Mouse (Mus musculus) CD4-positive, CD25-positive, alpha-beta regulatory T cell, adult 2 months (primary cell): Measurements from ENCODE around the gene Ap1g2.

Experiments used
- DNase-seq: peaks from one replicate; pipeline ENCODE4 v3.0.0-alpha.2; 2012; ENCODE audit warnings: low read depth, low spot score

Gene Ap1g2

DNA sequence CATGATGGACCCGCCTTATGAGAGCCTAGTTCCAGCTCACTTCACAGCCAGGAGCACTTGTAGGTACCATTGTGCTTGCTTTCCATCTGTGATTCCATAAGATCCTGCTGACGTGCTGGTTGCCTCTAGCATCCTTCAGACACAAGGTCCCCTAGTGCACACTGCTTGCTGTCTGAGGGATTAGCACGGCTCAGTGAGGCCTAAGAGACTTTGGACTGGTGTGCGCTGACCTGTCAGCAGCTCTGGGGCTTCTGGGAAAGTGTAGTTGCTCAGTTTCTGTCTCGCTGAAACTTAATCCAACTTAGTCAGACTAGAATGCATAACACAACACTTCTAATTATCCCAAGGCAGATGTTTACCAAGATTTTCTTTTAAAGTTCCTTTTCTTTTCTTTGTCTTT is 46.5 kb downstream of the Ap1g2 start:
- DNase-seq = no peak

DNA sequence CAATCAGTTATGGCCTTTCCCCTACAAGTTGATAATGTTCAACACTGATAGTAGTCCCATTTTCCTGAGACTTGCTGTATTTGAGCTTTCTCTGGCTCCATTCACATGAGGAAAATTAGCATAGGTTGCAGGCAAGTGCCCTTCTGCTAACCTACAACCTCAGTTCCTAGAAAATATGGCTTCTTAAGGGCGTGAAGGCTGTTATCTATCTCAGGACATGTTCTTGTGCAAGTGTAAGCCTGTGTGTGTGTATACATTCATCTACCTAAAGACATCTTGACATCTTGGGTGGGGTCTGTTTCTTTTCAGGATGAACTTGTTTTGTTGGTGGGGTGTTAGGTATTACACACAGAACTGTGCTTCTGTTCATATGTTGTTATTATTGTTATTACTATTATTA is 47.4 kb downstream of the Ap1g2 start:
- no peak for DNase-seq

DNA sequence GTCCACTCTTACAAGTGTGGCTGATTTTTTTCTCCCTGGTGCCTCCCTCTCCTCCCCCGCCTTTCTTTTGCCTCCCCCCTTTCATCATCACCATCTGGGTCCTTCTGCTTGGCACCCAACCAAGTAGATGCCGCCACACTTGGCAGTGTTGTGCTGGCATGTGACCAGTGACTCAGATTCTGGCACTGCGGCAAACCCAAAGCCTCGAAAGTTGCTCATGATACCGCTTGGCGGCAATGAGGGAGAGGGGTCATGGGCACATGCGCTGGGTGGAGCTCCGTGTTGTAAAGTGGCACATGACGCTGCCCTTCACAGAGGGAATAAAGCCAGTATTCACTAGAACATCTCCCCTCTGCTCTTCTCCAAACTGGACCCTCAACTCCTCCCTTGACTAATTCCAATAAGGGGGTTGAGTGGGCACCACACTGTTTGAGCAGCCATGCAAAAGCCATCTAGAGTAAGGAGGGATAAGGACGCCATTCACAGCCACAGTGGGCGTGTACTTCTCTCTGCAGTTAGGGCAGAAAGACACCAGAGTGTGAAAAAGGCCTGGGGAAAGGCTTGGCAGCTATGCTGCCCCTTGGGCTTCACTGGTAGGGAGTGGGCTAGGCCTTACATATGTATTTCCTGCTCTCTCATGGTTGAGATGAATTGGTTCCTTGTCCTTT is 51.1 kb downstream of the Ap1g2 start:
- no peak for DNase-seq

DNA sequence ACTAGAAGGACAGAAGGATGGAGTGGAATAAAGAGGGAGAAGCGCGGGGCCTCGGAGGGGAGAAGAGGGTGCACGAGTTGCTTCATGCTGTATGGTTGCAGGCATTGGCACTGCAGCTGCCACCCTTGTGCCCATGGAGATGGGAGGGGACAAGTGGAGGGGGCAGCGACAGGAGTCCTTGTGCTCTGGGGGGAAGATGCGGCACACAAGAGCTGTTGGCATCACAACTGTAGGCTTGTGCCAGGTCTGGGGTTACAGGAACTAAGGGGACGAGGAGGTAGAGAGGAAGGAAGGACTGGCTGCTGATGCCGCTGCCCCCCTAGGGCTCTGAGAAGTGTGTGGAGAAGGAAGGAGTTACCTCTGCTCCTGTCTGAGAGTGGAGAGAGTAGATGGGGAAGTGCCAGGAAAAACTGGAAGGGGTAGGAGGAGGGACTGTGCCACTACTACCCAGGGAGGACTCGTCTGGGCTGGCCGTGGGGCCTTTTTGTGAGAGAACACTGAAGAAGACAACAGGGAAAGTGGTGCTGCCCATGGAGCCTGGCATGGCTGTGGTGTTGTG is 52.1 kb downstream of the Ap1g2 start:
- DNase-seq = no peak

DNA sequence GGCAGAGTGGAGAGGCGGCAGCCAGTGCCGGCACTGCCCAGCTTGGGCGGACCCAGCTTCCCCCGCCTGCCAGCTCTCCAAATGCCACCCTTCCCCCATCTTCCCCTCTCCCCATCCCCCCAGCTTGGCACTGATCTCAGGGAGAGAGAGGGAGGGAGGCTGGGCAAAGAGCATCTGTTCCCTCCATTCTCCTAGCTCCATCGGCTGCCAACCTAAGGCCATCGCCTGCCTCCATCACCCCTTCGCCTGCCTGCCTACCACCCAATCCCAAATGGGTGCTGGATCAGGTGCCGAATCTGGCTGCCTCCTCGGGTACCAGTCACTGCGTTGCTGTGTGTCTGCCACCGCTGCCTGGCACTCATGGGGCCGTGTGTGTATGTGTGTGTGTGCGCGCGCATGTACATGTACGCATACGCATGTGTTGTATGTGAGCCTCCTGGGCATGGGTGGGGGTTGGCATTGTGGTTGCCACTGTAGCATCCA is 52.6 kb downstream of the Ap1g2 start:
- DNase-seq = no peak

DNA sequence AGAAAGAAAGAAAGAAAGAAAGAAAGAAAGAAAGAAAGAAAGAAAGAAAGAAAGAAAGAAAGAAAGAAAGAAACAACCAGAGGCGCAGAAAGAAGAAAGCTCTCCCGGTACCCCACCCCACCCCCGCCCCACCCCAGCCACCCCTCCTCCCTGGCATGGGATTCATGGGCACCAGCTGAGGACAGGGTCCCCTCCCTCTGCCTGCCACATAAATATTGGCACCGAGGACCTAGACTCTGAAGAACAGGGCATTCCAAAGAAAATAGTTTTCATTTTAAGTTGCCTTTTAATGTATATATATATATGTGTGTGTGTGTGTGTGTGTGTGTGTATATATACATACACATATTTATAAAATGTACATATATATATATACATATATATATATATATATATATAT is 53.3 kb downstream of the Ap1g2 start:
- DNase-seq = no peak

DNA sequence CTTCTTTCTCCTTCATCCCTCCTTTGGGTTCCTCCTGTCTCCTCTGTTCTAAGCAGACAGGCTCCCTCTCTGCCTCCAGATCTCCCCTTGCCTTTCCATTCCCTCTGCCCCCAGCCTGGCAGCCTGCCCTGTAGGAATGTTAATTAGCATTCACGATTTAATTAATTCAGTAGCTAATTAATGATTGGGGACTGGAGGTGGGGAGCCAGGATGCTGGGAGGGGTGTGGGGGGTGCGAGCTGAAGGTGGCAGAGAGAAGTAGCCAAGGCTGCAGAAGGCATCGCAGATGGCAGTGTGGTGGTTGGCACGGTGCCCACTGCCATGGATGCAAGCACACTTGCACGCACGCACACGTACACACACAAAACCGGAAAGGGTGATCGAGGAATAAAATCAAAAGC is 53.9 kb downstream of the Ap1g2 start:
- peak; percentile 11 for DNase-seq
